Mouse (Mus musculus) mouse trophoblast stem cell (cell line): ENCODE data around the gene Bok.

ENCODE experiments used
- in situ Hi-C, 2 experiments: fragments of 300-500 bp; cut with MseI, MboI; formaldehyde crosslinking; loops; 2 replicates in 1 of 2; 3 replicates in 1 of 2; pipeline ENCODE4 v1.15.1; 2025

Bok gene

GRCm38 (mm10) chr1:93742910-93743309 is 57.5 kb downstream of the Bok start:
- in situ Hi-C loops = no loop called here
